Mouse (Mus musculus) midbrain, embryonic 13.5 days (tissue): ENCODE measurements at regions not wholly inside any gene's neighbourhood (a gene's known extent, or its start where the extent isn't known, plus 50 kb on each side); places are given as distances from the start of the nearest gene placed in this dataset.
"Not testable (repeated sequence)": the region's sequence is repeated elsewhere in the genome, so short reads cannot be mapped to it uniquely, and the experiment has no call there.

Experiments used
- ATAC-seq: fragments of 200-750 bp; cut with Nextera tagmentation; 2 replicates; pipeline ENCODE4 v1.8.0; 2017; ENCODE audit warnings: mild to moderate bottlenecking, moderate TSS enrichment, moderate library complexity
- H3K27ac ChIP-seq: fragments of 300-500 bp; sonication (generic); 2 replicates; pipeline ENCODE4 v1.5.1; 2015; ENCODE audit warnings: inconsistent platforms, mild to moderate bottlenecking, moderate library complexity
- H3K27me3 ChIP-seq: fragments of 300-500 bp; sonication (generic); 2 replicates; pipeline ENCODE4 v1.6.1; 2015; ENCODE audit warnings: mild to moderate bottlenecking, inconsistent platforms
- H3K36me3 ChIP-seq: fragments of 300-500 bp; sonication (generic); 2 replicates; pipeline ENCODE4 v1.6.1; 2015; ENCODE audit warnings: mild to moderate bottlenecking, inconsistent platforms
- H3K4me1 ChIP-seq: fragments of 300-500 bp; sonication (generic); replicated peaks from 2 replicates; pipeline ENCODE4 v1.6.1; 2015; ENCODE audit warnings: inconsistent platforms
- H3K4me2 ChIP-seq: fragments of 300-500 bp; sonication (generic); replicated peaks from 2 replicates; pipeline ENCODE4 v1.6.1; 2015; ENCODE audit warnings: moderate library complexity, mild to moderate bottlenecking, inconsistent platforms
- H3K4me3 ChIP-seq: fragments of 300-500 bp; sonication (generic); replicated peaks from 2 replicates; pipeline ENCODE4 v1.5.1; 2015; ENCODE audit warnings: mild to moderate bottlenecking, inconsistent platforms
- H3K9ac ChIP-seq: fragments of 300-500 bp; sonication (generic); replicated peaks from 2 replicates; pipeline ENCODE4 v1.6.1; 2015; ENCODE audit warnings: mild to moderate bottlenecking, inconsistent platforms
- H3K9me3 ChIP-seq: fragments of 300-500 bp; sonication (generic); 2 replicates; pipeline ENCODE4 v1.6.1; 2016; ENCODE audit warnings: mild to moderate bottlenecking, inconsistent platforms
- WGBS: fragments of 180-500 bp; shearing (Covaris S2); methylation state at CpG from one replicate; pipeline ENCODE4 v1.1.7; 2015; 5-methylcytosine and 5-hydroxymethylcytosine counted together

DNA sequence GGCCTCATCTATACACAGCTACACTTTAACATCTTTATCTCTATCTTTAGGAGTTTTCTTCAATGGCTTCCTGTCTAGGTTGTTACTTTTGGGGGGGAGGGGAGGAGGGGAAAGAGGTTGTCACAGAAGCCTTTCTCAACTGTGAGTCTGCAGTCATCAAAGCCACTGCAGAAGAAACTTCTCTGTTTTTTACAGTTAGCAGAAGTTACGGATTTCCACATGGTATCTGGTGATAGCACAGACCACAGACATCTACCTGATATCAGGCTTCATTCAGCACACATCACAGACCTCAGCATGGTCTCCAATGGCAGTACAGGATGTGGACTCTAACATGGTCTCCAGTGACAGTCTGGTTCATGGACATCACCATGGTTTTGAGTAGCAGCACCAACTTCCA, 234.8 kb upstream of the Adarb2 start:
- Histone ChIP-seq H3K4me2 (no peak overlapping the region), H3K4me1 (no peaks in the 10 kb centered on the region), H3K36me3 (no peaks in the 10 kb centered on the region), H3K4me3 (no peak overlapping the region), H3K27ac (no peak overlapping the region), H3K9me3 (no peaks in the 10 kb centered on the region), H3K9ac (no peak overlapping the region), H3K27me3 (no peaks in the 10 kb centered on the region)
- WGBS: 88% methylated on average over 1 of the region's 1 CpGs
- no peak for ATAC-seq

- H3K4me2 ChIP-seq: no peak overlapping the region
- no peaks in the 10 kb centered on the region for H3K9me3 ChIP-seq
- no peaks in the 10 kb centered on the region for H3K4me1 ChIP-seq
- 70% methylated on average over 5 of the region's 5 CpGs for WGBS
- 0 out of 2 replicates have a peak, but pooled peaks have one; percentile 27 for ATAC-seq
- no peaks in the 10 kb centered on the region for H3K27me3 ChIP-seq
- H3K36me3 ChIP-seq: no peaks in the 10 kb centered on the region
- H3K9ac ChIP-seq: no peak overlapping the region
- H3K4me3 ChIP-seq: no peak overlapping the region
- no peak overlapping the region for H3K27ac ChIP-seq
Observed at GRCm38 (mm10) chr13:7994198-7994597, 208.5 kb upstream of the Adarb2 start.

GRCm38 (mm10) chr13:8030096-8030495, 172.6 kb upstream of the Adarb2 start:
- H3K4me3 ChIP-seq, H3K4me1 ChIP-seq, ATAC-seq, H3K27ac ChIP-seq, H3K4me2 ChIP-seq, H3K9ac ChIP-seq, H3K27me3 ChIP-seq, H3K36me3 ChIP-seq, H3K9me3 ChIP-seq: not testable (repeated sequence)
- WGBS: 65% methylated on average over 4 of the region's 4 CpGs

DNA sequence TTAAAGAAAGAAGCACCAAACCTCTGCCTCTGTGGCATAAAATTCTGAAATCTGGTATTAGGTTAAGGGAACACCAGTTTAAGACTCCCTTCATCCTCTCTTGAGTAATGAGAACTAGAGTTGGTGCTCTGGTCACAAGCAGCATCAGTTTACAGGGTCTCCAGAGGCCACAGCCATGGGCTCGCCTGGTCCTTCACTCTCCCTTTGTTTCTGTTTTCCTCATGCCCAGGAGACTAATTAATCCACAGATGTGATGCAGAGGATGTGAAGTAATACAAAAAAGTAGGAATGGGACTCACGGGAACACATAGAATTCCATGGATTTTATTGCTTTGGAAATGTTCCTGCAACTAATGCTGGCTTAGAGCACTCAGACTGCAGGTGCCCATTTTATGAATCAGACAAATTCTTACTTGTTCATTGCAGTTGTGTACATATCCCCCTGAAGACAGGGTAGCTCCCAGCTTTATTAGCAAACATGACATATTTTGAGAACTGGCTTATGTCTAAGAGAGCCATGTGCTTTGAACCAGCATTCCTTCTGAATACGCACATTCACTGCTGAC, 151.7 kb upstream of the Adarb2 start:
- Histone ChIP-seq H3K27me3 (no peaks in the 10 kb centered on the region), H3K4me1 (no peaks in the 10 kb centered on the region), H3K9me3 (no peaks in the 10 kb centered on the region), H3K4me3 (no peak overlapping the region), H3K36me3 (no peaks in the 10 kb centered on the region), H3K9ac (no peak overlapping the region), H3K27ac (no peak overlapping the region), H3K4me2 (no peak overlapping the region)
- ATAC-seq: no peak
- WGBS: 82% methylated on average over 3 of the region's 3 CpGs

DNA sequence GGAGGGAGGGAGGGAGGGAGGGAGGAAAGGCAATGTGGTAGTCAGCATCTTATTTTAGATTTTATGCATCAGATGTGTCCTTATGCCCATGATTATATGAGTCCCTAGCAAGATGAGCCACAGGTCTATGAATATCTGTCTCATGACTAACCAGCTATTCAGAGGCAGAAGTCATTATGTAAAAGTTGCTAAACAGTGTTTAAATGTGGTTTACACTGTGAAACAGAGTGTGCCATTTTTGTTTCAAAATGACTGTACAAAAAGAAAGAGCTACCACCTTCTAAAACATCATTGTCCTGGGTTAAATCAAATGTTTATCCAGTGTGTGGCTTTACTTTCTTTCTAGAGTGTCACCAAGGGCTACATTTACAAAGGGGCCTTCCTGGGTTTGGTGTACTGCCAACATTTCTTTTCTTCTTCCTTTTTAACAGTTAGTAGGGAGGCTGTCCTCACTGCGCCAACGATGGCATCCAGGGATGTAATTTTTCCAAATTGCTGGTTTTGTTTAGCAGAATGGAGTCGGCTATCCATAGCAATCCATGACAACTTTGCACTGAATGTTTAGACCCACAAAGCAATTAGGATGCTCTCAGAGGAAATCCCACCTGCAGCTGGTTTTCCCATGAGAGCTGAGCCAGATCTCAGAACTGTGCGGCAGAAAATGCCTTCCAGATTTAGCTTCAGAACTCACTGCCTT, 146.4 kb upstream of the Adarb2 start:
- ATAC-seq: no peak
- no peak overlapping the region for H3K27ac ChIP-seq
- no peaks in the 10 kb centered on the region for H3K4me1 ChIP-seq
- H3K4me3 ChIP-seq: no peak overlapping the region
- no peaks in the 10 kb centered on the region for H3K36me3 ChIP-seq
- H3K4me2 ChIP-seq: no peak overlapping the region
- 72% methylated on average over 4 of the region's 4 CpGs for WGBS
- no peak overlapping the region for H3K9ac ChIP-seq
- no peaks in the 10 kb centered on the region for H3K9me3 ChIP-seq
- H3K27me3 ChIP-seq: no peaks in the 10 kb centered on the region

DNA sequence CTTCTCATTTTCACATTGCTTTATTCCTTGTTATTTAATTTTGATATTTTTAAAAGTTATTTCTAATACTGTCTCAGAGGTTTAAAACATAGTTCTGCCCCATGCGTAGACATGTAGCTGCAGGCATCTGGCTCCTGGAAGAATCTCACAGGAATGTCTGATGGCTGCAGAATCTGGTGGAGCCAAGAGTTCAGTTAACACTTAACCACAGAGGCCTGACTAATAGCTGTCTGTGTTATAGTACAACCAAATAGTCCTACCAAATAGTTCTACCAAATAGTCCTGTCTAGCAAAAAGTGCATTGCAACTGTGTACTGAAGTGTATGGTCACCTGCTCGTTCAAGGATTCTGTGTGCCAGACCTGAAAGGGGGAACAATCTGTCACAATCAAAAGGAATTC, 115.5 kb upstream of the Adarb2 start:
- Histone ChIP-seq H3K9ac (no peak overlapping the region), H3K36me3 (no peaks in the 10 kb centered on the region), H3K27me3 (no peaks in the 10 kb centered on the region), H3K4me3 (no peak overlapping the region), H3K4me1 (no peaks in the 10 kb centered on the region), H3K27ac (no peak overlapping the region), H3K9me3 (no peaks in the 10 kb centered on the region), H3K4me2 (no peak overlapping the region)
- 85% methylated on average over 2 of the region's 2 CpGs for WGBS
- ATAC-seq: no peak

DNA sequence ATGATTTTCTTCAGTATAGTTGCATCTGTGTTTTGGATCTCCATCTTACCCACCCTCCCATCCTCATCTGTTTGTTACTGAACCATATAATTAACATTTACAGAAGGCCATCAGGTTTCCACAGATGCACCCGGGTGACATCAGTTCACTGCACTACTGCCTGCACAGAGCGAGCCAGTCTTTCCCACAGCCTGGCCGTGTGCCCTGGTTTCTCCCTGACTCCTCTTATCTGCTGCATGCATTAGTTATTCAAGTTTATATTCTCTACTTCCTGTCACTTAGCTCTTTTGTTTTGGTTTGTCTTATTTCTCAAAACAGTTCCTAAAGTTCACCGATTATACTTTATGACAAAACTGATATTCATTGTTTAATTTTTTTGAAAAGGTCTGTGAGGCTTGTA, 113.1 kb upstream of the Adarb2 start:
- ATAC-seq: no peak
- H3K4me1 ChIP-seq: no peaks in the 10 kb centered on the region
- H3K27me3 ChIP-seq: no peaks in the 10 kb centered on the region
- no peaks in the 10 kb centered on the region for H3K9me3 ChIP-seq
- WGBS: 87% methylated on average over 4 of the region's 4 CpGs
- no peak overlapping the region for H3K27ac ChIP-seq
- H3K4me3 ChIP-seq: no peak overlapping the region
- H3K4me2 ChIP-seq: no peak overlapping the region
- H3K9ac ChIP-seq: no peak overlapping the region
- H3K36me3 ChIP-seq: no peaks in the 10 kb centered on the region

- no peak overlapping the region for H3K4me3 ChIP-seq
- H3K4me2 ChIP-seq: no peak overlapping the region
- no peaks in the 10 kb centered on the region for H3K27me3 ChIP-seq
- 30% methylated on average over 5 of the region's 5 CpGs for WGBS
- ATAC-seq: no peak
- H3K4me1 ChIP-seq: no peaks in the 10 kb centered on the region
- no peaks in the 10 kb centered on the region for H3K36me3 ChIP-seq
- no peak overlapping the region for H3K27ac ChIP-seq
- no peak overlapping the region for H3K9ac ChIP-seq
- H3K9me3 ChIP-seq: no peaks in the 10 kb centered on the region
Observed at GRCm38 (mm10) chr13:8108701-8109100, 94.0 kb upstream of the Adarb2 start.

- H3K36me3 ChIP-seq: no peaks in the 10 kb centered on the region
- H3K4me1 ChIP-seq: no peaks in the 10 kb centered on the region
- no peak for ATAC-seq
- H3K4me2 ChIP-seq: no peak overlapping the region
- no peaks in the 10 kb centered on the region for H3K9me3 ChIP-seq
- H3K27me3 ChIP-seq: no peaks in the 10 kb centered on the region
- H3K4me3 ChIP-seq: no peak overlapping the region
- no peak overlapping the region for H3K9ac ChIP-seq
- 66% methylated on average over 1 of the region's 1 CpGs for WGBS
- no peak overlapping the region for H3K27ac ChIP-seq
Observed at GRCm38 (mm10) chr13:8112953-8113352, 89.7 kb upstream of the Adarb2 start.

GRCm38 (mm10) chr13:8119013-8119412, 83.7 kb upstream of the Adarb2 start:
- H3K9ac ChIP-seq: no peak overlapping the region
- H3K36me3 ChIP-seq: no peaks in the 10 kb centered on the region
- no peak overlapping the region for H3K4me3 ChIP-seq
- ATAC-seq: no peak
- no peaks in the 10 kb centered on the region for H3K9me3 ChIP-seq
- H3K27me3 ChIP-seq: no peaks in the 10 kb centered on the region
- no peak overlapping the region for H3K4me2 ChIP-seq
- H3K27ac ChIP-seq: no peak overlapping the region
- 83% methylated on average over 5 of the region's 5 CpGs for WGBS
- H3K4me1 ChIP-seq: no peaks in the 10 kb centered on the region

DNA sequence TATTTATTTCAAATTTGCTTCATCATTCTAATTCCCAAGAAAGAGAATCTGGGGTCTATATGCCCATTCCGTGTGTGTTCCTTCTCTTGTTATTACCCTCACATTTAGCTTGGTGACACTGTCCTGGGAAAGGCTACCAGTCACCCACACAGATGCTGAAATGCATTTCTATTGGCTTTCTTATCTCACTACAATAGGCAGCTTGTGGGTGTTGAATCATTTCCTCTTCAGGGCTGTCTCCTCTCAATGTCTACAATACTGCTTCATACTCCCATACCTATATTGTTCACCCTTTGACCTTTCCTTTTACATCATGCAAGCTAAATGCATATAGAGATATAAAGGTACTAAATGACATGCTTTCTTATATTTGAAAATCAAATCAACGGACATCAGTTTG, 82.7 kb upstream of the Adarb2 start:
- no peak overlapping the region for H3K9ac ChIP-seq
- no peaks in the 10 kb centered on the region for H3K4me1 ChIP-seq
- H3K4me3 ChIP-seq: no peak overlapping the region
- no peaks in the 10 kb centered on the region for H3K27me3 ChIP-seq
- no peaks in the 10 kb centered on the region for H3K36me3 ChIP-seq
- no peaks in the 10 kb centered on the region for H3K9me3 ChIP-seq
- ATAC-seq: no peak
- no peak overlapping the region for H3K27ac ChIP-seq
- H3K4me2 ChIP-seq: no peak overlapping the region
- 69% methylated on average over 2 of the region's 2 CpGs for WGBS

GRCm38 (mm10) chr13:8134764-8135163, 67.9 kb upstream of the Adarb2 start:
- no peak overlapping the region for H3K4me3 ChIP-seq
- no peaks in the 10 kb centered on the region for H3K9me3 ChIP-seq
- ATAC-seq: no peak
- no peak overlapping the region for H3K9ac ChIP-seq
- H3K4me1 ChIP-seq: no peaks in the 10 kb centered on the region
- no peaks in the 10 kb centered on the region for H3K27me3 ChIP-seq
- H3K36me3 ChIP-seq: no peaks in the 10 kb centered on the region
- no peak overlapping the region for H3K4me2 ChIP-seq
- no peak overlapping the region for H3K27ac ChIP-seq
- WGBS: 92% methylated on average over 2 of the region's 2 CpGs

DNA sequence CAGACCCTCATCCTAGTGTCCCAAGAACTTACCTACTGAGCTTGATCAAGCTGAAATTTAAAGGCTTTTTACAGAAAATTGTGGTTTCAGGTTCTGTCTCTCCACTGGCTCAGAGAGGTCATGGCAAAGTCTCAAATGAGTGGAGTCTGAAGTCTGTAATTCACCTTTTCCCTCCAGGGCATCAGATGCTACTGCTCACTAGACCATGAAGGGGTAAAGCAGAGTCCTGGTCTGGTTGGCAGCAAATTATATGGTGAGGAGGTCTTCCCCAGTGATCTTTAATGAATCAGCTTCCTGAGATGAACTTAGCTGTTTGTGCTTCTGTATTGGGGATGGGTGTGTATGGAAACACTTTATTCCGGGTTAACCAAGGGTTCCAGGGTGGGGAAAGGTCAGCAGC, 63.3 kb upstream of the Adarb2 start:
- Histone ChIP-seq H3K9me3 (no peaks in the 10 kb centered on the region), H3K4me3 (no peak overlapping the region), H3K36me3 (no peaks in the 10 kb centered on the region), H3K9ac (no peak overlapping the region), H3K4me1 (no peaks in the 10 kb centered on the region), H3K27me3 (no peaks in the 10 kb centered on the region), H3K27ac (no peak overlapping the region), H3K4me2 (no peak overlapping the region)
- 68% methylated on average over 1 of the region's 1 CpGs for WGBS
- ATAC-seq: no peak
